Mouse (Mus musculus): ENCODE data around the gene Agap2. TPM values are rescaled to one million over a fixed set of nuclear protein-coding genes. Genes with fewer than 3 reads are reported as not detected.

The Agap2 gene
- 48.7 and 56.4 TPM in 2 replicates for total RNA-seq (2023)

GRCm38 (mm10) chr10:127075080-127075479 lies at the start of gene Agap2:
TSS of gene Agap2 (plus strand) at chr10:127075284.

DNA sequence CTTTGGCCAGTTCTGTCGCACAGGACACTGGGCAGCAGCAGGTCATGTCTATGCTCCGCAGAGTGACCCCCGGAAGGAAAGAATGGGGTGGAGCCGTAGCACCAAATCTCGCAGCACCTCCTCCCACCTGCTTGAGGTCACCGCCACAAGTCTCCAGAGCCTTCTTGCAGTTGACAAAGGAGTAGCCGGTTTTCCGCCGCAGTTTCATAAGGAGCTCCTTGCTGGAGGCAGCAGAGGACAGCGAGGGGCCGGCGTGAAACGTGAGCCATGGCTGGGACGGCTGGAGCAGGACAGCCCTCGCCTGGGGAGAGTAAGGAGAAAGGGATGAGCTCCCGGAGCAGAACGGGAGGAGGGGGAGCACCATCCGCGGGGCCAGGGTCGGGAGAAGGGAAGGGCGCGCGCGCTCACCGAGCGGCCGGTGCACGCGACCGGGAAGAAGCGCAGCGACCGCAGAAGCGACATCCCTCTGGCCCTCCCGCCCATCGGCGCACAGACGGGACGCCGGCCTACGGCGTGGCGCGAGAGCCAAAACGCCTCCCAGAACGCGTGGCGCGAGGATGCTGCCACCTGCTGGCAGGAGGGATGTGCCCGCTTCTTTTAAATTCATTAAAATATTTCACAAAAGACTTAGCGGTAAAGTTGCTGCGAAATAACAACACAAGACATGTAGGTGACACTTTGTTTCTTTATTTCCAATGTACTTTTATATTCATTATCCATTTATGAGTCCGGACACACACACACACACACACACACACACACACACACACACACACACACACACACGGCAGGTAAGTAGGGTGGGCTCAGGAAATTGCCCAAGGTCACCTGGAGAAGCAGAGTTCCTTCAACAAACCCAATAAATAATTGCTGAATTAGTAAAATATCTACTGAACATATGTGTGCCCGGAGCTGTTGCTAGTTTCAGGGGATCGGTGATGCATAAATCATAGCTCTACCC lies 44.5 kb upstream of the Agap2 start, which contains the start of gene Tsfm:
Gene Tsfm (minus strand): TSS at position 505 of the 961 bp plus-strand sequence.

GRCm38 (mm10) chr10:127041274-127041766 lies 33.8 kb upstream of the Agap2 start, which contains the start of the genes Mettl1 and Eef1akmt3:
TSS of gene Mettl1 (plus strand) at chr10:127041414.
TSS of gene Eef1akmt3 (minus strand) at chr10:127041513.

GRCm38 (mm10) chr10:127047954-127048353 lies 27.1 kb upstream of the Agap2 start, which contains the start of gene Cyp27b1:
TSS of gene Cyp27b1 (plus strand) at chr10:127048250.

DNA sequence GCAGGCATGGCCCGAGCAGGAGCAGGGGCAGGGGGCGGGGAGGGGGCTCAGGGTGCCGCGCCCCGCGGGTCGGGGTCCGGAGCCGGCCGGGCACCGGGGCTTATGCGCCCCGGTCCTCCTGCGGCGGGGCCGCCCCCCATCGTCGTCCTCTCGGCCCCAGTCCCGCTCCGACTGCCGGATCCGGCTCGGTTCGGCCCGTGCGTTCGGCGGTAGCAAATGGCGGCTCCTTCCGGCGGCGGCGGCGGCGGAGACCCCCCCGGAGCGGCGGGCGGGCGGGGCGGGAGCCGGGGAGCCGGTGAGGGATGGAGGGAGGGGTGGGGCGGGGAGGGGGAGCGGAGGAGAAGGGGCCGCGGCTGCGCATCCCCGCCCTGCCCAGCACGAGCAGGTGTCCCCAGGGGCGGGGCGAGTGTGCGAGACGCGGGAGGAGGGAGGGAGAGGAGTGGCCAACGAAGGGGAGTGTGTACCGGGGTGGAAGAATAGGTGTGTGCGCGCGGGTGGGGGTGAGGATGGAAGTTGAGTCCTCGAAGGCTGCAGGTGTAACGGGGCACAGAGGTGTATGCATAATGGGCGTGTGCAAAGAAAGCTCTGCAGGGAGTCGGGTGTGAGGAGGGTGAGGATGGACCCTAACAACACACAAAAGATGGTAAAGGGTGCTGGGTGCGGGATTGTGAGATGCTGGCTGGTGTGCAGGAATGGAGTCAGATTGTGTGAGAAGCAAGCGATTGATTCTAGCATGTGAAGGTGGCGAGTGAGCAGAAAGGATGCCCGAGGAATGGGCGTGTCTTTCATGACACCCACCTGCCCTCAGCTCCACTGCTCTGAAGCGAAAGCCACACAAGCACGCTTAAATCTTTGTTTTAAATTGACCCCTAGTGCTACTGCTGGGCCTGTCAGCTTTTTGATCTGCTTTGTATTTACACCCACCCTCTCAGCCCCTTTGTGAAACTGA lies 14.8 kb upstream of the Agap2 start, which contains the start of gene March9:
Gene March9 (minus strand): TSS at position 217 of the 949 bp plus-strand sequence.

GRCm38 (mm10) chr10:127063239-127063872 lies 11.7 kb upstream of the Agap2 start, which contains the start of gene Cdk4:
TSS of gene Cdk4 (plus strand) at chr10:127063534.

DNA sequence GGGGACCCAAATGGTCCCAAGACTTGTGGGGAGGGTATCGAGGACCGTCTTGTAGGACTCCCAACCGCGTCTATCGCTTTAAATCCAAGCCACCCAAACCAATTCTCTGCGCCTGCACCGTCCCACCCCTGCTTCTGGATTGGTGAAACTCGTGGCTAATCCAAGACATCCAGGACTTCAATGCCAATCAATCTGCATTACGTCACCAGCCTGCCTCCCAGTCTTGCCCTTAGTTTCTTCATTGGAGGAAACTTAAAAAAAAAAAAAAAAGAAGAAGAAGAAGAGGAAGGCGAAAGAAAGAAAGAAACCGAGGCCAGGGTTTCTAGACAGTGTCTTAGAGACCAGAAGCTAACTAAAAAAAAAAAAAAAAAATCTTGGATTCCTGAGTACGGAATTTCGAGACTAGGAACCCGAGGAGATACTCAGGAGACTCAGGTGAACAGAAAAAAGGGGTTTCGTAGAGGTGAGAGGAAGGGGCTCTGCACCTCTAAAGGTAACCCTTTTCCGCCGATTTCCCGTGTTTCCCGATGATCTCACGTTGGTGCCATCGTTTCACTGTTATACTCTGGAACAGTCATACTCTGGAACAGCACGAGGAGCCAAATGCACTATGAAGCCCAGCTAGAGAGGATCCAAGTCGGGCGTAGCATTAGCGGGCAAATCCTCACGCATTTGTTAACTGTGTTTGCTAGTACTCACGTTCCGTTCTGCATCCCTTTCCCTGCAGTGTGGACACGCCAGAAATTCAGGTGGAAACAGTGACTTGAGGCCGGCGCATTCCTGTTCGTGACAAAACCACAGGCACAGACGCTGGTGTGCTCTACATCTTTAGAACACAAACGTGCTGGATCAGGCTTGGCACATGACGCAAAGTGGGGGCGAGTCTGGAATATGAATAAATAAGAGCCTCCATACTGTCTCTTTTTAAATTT lies 4.6 kb upstream of the Agap2 start, which contains the start of gene Tspan31:
Gene Tspan31 (minus strand): TSS at position 75 of the 932 bp plus-strand sequence.

GRCm38 (mm10) chr10:127121066-127121477 lies 46.0 kb downstream of the Agap2 start, which contains the start of gene Os9:
TSS of gene Os9 (minus strand) at chr10:127121131.

Other genes with a start within 250 kb of the Agap2 start
- 2.1 and 3.3 TPM in 2 replicates for gene Atp23, start 173.9 kb upstream of the Agap2 start, total RNA-seq (2023)
- gene Ctdsp2, start 96.6 kb upstream of the Agap2 start, total RNA-seq (2023): 110 and 128 TPM in 2 replicates
- gene Avil, start 74.6 kb upstream of the Agap2 start, total RNA-seq (2023): 0.19 TPM in 1 of 2 replicates, not detected in the other
- 8.8 and 10.2 TPM in 2 replicates for gene Tsfm, start 44.4 kb upstream of the Agap2 start, total RNA-seq (2023)
- gene Mettl1, start 33.9 kb upstream of the Agap2 start, total RNA-seq (2023): 1.9 and 3.1 TPM in 2 replicates
- not detected in 2 replicates for gene Eef1akmt3, start 33.8 kb upstream of the Agap2 start, total RNA-seq (2023)
- gene Cyp27b1, start 27.0 kb upstream of the Agap2 start, total RNA-seq (2023): not detected in 2 replicates
- gene March9, start 15.1 kb upstream of the Agap2 start, total RNA-seq (2023): not detected in 2 replicates
- 64.9 and 82.5 TPM in 2 replicates for gene Cdk4, start 11.8 kb upstream of the Agap2 start, total RNA-seq (2023)
- 21.0 and 21.9 TPM in 2 replicates for gene Tspan31, start 5.0 kb upstream of the Agap2 start, total RNA-seq (2023)
- gene Os9, start 45.8 kb downstream of the Agap2 start, total RNA-seq (2023): 96.0 and 111 TPM in 2 replicates
- 90.5 and 91.7 TPM in 2 replicates for gene B4galnt1, start 89.9 kb downstream of the Agap2 start, total RNA-seq (2023)
- gene Slc26a10, start 105.4 kb downstream of the Agap2 start, total RNA-seq (2023): not detected in 2 replicates
- gene Arhgef25, start 114.8 kb downstream of the Agap2 start, total RNA-seq (2023): not detected in 2 replicates
- 13.5 and 23.8 TPM in 2 replicates for gene Dtx3, start 120.4 kb downstream of the Agap2 start, total RNA-seq (2023)
- 34.4 and 42.1 TPM in 2 replicates for gene Pip4k2c, start 136.3 kb downstream of the Agap2 start, total RNA-seq (2023)
- 0.07 and 0.47 TPM in 2 replicates for gene Kif5a, start 188.1 kb downstream of the Agap2 start, total RNA-seq (2023)
- gene Dctn2, start 191.1 kb downstream of the Agap2 start, total RNA-seq (2023): 108 and 131 TPM in 2 replicates
- gene Mbd6, start 213.7 kb downstream of the Agap2 start, total RNA-seq (2023): 168 and 220 TPM in 2 replicates
- 36.6 and 41.9 TPM in 2 replicates for gene Mars, start 236.5 kb downstream of the Agap2 start, total RNA-seq (2023)
- 251 and 319 TPM in 2 replicates for gene Arhgap9, start 246.7 kb downstream of the Agap2 start, total RNA-seq (2023)

Data from neutrophil, adult 65 days (primary cell).